Mouse (Mus musculus) activated CD4-positive, CD25-positive, alpha-beta regulatory T cell, adult 4 months (primary cell): ENCODE data around the gene Gm21972. TPM values are rescaled to one million over a fixed set of nuclear protein-coding genes. Genes with fewer than 3 reads are reported as not detected.

ENCODE experiments used
- ATAC-seq: one replicate; pipeline ENCODE4 v1.8.0; 2017
- polyA plus RNA-seq, 2 experiments: library from polyadenylated mRNA; unstranded; fragments of 100-300 nt; shearing (Covaris generic); gene quantifications; one replicate each; pipeline ENCODE4 v1.2.1; 2017

Gene Gm21972
- not detected for polyA plus RNA-seq

- ATAC-seq, result no peak
These were observed at the start of gene Gm21972 for GRCm38 (mm10) chr1:86133337-86133736. Gene Gm21972, plus strand, starts transcription at chr1:86133637.

GRCm38 (mm10) chr1:86094413-86094812 lies 39.0 kb upstream of the Gm21972 start:
- no peak for ATAC-seq

GRCm38 (mm10) chr1:86105054-86105453 lies 28.4 kb upstream of the Gm21972 start:
- ATAC-seq, result no peak

- ATAC-seq, result no peak
These were observed 21.7 kb upstream of the Gm21972 start, which contains the start of gene Htr2b for GRCm38 (mm10) chr1:86111779-86112178. Gene Htr2b, minus strand, starts transcription at chr1:86111970.

GRCm38 (mm10) chr1:86114141-86114540 lies 19.3 kb upstream of the Gm21972 start:
- no peak for ATAC-seq

- no peak for ATAC-seq
These were observed 13.9 kb upstream of the Gm21972 start for GRCm38 (mm10) chr1:86119549-86119948.

- no peak for ATAC-seq
These were observed 7.4 kb upstream of the Gm21972 start for GRCm38 (mm10) chr1:86126036-86126435.

GRCm38 (mm10) chr1:86135315-86135714 lies 1.9 kb downstream of the Gm21972 start:
- no peak for ATAC-seq

GRCm38 (mm10) chr1:86141081-86141480 lies 7.6 kb downstream of the Gm21972 start:
- ATAC-seq, result no peak

GRCm38 (mm10) chr1:86143165-86143564 lies 9.7 kb downstream of the Gm21972 start:
- no peak for ATAC-seq

GRCm38 (mm10) chr1:86144001-86144944 lies 10.8 kb downstream of the Gm21972 start:
- ATAC-seq, result no peak

GRCm38 (mm10) chr1:86146293-86146692 lies 12.9 kb downstream of the Gm21972 start:
- ATAC-seq, result no peak

- ATAC-seq, result no peak
These were observed 14.1 kb downstream of the Gm21972 start for GRCm38 (mm10) chr1:86147557-86147956.

GRCm38 (mm10) chr1:86148161-86148560 lies 14.7 kb downstream of the Gm21972 start:
- no peak for ATAC-seq

GRCm38 (mm10) chr1:86150929-86151328 lies 17.5 kb downstream of the Gm21972 start:
- no peak for ATAC-seq

GRCm38 (mm10) chr1:86151376-86151775 lies 17.9 kb downstream of the Gm21972 start:
- ATAC-seq, result no peak

- ATAC-seq, result no peak
These were observed 19.2 kb downstream of the Gm21972 start for GRCm38 (mm10) chr1:86152618-86153017.

- ATAC-seq, result peak; percentile 100
These were observed 20.8 kb downstream of the Gm21972 start, which contains the start of gene Armc9 for GRCm38 (mm10) chr1:86154133-86154823. Gene Armc9, plus strand, starts transcription at chr1:86154780.

GRCm38 (mm10) chr1:86154824-86155164 lies 21.4 kb downstream of the Gm21972 start:
- no peak for ATAC-seq

- no peak for ATAC-seq
These were observed 22.6 kb downstream of the Gm21972 start for GRCm38 (mm10) chr1:86156075-86156474.

GRCm38 (mm10) chr1:86156595-86156994 lies 23.2 kb downstream of the Gm21972 start:
- ATAC-seq, result no peak

GRCm38 (mm10) chr1:86160059-86160458 lies 26.6 kb downstream of the Gm21972 start:
- ATAC-seq, result no peak

GRCm38 (mm10) chr1:86160479-86160878 lies 27.0 kb downstream of the Gm21972 start:
- no peak for ATAC-seq

- ATAC-seq, result no peak
These were observed 27.6 kb downstream of the Gm21972 start for GRCm38 (mm10) chr1:86161061-86161460.
